8 mouse cellular contexts compared by ENCODE assay signal in the genomic region with DNA sequence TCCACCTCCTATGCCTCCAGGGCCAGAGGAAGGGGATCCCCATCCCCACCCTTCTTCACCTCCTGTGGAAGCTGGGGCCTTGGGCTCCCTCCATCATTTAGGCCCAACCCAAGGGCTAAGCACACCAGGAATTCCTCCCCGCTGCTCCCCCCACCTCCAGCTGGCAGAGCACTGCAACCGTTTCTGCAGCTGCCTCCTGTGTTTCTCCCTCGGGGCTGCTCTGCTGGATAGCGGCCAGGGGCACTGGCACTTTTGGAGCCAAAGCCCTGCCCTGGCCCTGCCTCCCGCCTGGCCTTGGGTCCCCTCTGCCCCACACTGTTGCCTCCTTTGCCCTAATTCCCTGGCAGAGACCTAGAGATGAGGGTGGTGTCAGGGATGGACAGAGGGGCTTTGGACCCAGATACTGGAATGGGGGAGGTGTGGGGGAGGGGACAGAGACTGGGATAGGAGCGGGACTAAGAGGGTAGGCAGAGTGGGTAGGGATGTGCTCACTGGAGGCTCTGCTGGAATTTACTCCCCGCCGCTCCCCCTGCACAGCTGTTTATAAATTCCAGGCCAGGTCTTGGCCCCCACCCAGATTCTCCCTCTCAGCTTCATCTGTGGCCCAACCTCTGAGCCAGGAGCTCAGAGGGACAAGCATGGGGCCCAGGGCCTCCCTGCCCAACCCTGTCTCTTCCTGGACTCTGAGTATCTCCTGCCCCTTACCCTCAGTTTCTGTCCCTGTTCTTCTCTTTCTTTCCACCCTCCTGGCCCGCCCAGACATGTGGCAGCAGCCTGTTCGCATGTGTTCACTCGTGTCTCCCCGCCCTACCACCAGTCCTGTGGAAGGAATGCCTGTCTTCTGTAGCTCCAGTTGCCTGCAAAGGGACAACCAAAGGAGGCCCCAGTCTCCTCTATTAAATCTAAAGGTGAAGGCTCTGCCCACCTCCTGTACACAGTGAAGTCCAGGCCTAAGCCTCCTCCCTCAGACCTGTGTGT. TPM values are rescaled to one million over a fixed set of nuclear protein-coding genes. Genes with fewer than 3 reads are reported as not detected.
DNase-seq lines count a peak whose midpoint lies in the region; ATAC-seq and TF ChIP-seq lines count a peak whose summit lies in the region.

No protein-coding gene starts in this region.

- peaks cover 0 to 18% of the 10 kb centered on the region in 2 experiments; a peak in 2 of 4 replicates for H3K4me1 ChIP-seq in ES-E14 (ENCODE audit: control insufficient read depth in 2 of 2, insufficient read depth in 2 of 2, low read length in 2 of 2, poor library complexity in 1 of 2)
- H3K4me1 ChIP-seq in hindbrain, embryonic 16.5 days (ENCODE audit: control insufficient read depth, insufficient read depth, low read depth, low read length): peaks cover 14% of the 10 kb centered on the region
- H3K4me1 ChIP-seq in limb, embryonic 13.5 days: peaks cover 32% of the 10 kb centered on the region
- no peaks in the 10 kb centered on the region for H3K4me1 ChIP-seq in thymus, adult 2 months (replicated peaks; ENCODE audit: control insufficient read depth, insufficient read depth, low read length)

- H3K4me2 ChIP-seq in hindbrain, embryonic 16.5 days (ENCODE audit: low read length): no peak overlapping the region
- peak overlapping the region; percentile 53 for H3K4me2 ChIP-seq in limb, embryonic 13.5 days (replicated peaks)
- peak overlapping the region; percentile 76 for H3K4me2 ChIP-seq in myocyte (ENCODE audit: low read depth)

- no peak overlapping the region; a peak in 1 of 4 replicates for H3K4me3 ChIP-seq in ES-E14 (ENCODE audit: insufficient read depth in 1 of 2, low read depth in 1 of 2, low read length in 2 of 2, poor library complexity in 1 of 2, severe bottlenecking in 1 of 2)
- H3K4me3 ChIP-seq in hindbrain, embryonic 16.5 days (ENCODE audit: low read length): no peak overlapping the region
- H3K4me3 ChIP-seq in limb, embryonic 13.5 days: no peak overlapping the region
- peak overlapping the region; percentile 46 for H3K4me3 ChIP-seq in myocyte
- H3K4me3 ChIP-seq in thymus, adult 2 months (ENCODE audit: control insufficient read depth, insufficient read depth, low read length): no peak overlapping the region

- H3K79me2 ChIP-seq in myocyte (ENCODE audit: control insufficient read depth, insufficient read depth): peaks cover 42% of the 10 kb centered on the region

- H3K27me3 ChIP-seq in hindbrain, embryonic 16.5 days (replicated peaks; ENCODE audit: control insufficient read depth, insufficient read depth, low read length): no peaks in the 10 kb centered on the region
- H3K27me3 ChIP-seq in limb, embryonic 13.5 days: no peaks in the 10 kb centered on the region
- H3K27me3 ChIP-seq in myocyte (ENCODE audit: control insufficient read depth, insufficient read depth, insufficient read length): no peaks in the 10 kb centered on the region
- no peaks in the 10 kb centered on the region for H3K27me3 ChIP-seq in thymus, adult 2 months (ENCODE audit: control insufficient read depth, insufficient read depth, low read length)

- no peak overlapping the region for H3K27ac ChIP-seq in ES-E14 (ENCODE audit: insufficient read depth, low read depth, low read length, poor library complexity, severe bottlenecking)
- H3K27ac ChIP-seq in hindbrain, embryonic 16.5 days (ENCODE audit: low read depth, low read length): no peak overlapping the region; the same call in 1 of the 2 replicates
- peak overlapping the region; percentile 92 for H3K27ac ChIP-seq in limb, embryonic 13.5 days
- H3K27ac ChIP-seq in thymus, adult 2 months (ENCODE audit: control insufficient read depth, insufficient read depth, low read length): no peak overlapping the region

- ATAC-seq in hindbrain, embryonic 16.5 days: peak; percentile 43
- peak; percentile 73 for ATAC-seq in limb, embryonic 13.5 days (ENCODE audit: low FRiP score, low read depth)

- H3K9ac ChIP-seq in ES-E14 (ENCODE audit: insufficient read depth, low read depth, low read length, poor library complexity, severe bottlenecking): no peak overlapping the region
- peak overlapping the region; percentile 15; the same call in 1 of the 2 replicates for H3K9ac ChIP-seq in hindbrain, embryonic 16.5 days (ENCODE audit: low read depth, low read length)
- H3K9ac ChIP-seq in limb, embryonic 13.5 days: peak overlapping the region; percentile 39; the same call in 1 of the 2 replicates

- no peak overlapping the region for H3ac ChIP-seq in myocyte (ENCODE audit: control insufficient read depth, insufficient read length)

- in situ Hi-C loops in ES-E14 (cut with MboI; ENCODE audit: low sequenced_read_pairs in 2 of 2, unreplicated experiment in 2 of 2): loop anchor here in 1 of 2 experiments (25.0 kb wide), 2 partner anchors 175 to 300 kb away; partner anchors contain the start of genes C5ar1, Inafm1 and Slc8a2

- no peak for TF ChIP-seq CTCF in thymus, adult 2 months (IDR thresholded peaks at IDR 0.05; ENCODE audit: borderline replicate concordance, control insufficient read depth, extremely low read depth, insufficient read depth, low read length, poor library complexity)

- no peaks in the 10 kb centered on the region for H3K9me3 ChIP-seq in ES-E14 (ENCODE audit: control insufficient read depth, insufficient read depth, low read depth, low read length)
- no peaks in the 10 kb centered on the region for H3K9me3 ChIP-seq in hindbrain, embryonic 16.5 days (ENCODE audit: control insufficient read depth, low read length)
- no peaks in the 10 kb centered on the region for H3K9me3 ChIP-seq in limb, embryonic 13.5 days

- peak; percentile 35 for TF ChIP-seq POLR2A in myocyte (IDR thresholded peaks at IDR 0.05; ENCODE audit: insufficient read length, low read depth)
- TF ChIP-seq POLR2A in thymus, adult 2 months (IDR thresholded peaks at IDR 0.05; ENCODE audit: control insufficient read depth, extremely low read depth, insufficient read depth, low read length, poor library complexity): no peak

- no peak for DNase-seq in ES-E14 (ENCODE audit: low read depth, low spot score)
- DNase-seq in adrenal gland, adult 2 months: peak; percentile 90
- DNase-seq in gastrocnemius, adult 8-10 months (ENCODE audit: low spot score in 2 of 2): peak; percentile 86 to 90
- peak; percentile 75 for DNase-seq in urinary bladder, postnatal 25 days (ENCODE audit: low spot score)
- no peak for DNase-seq in thymus, adult 2 months

- 40% methylated on average over 12 of the region's 12 CpGs for WGBS in hindbrain, embryonic 16.5 days
- WGBS in limb, embryonic 13.5 days: 22% methylated on average over 12 of the region's 12 CpGs
- WGBS in thymus, adult 2 months: 79% methylated on average over 12 of the region's 12 CpGs

- H3K36me3 ChIP-seq in ES-E14 (ENCODE audit: control insufficient read depth, insufficient read depth, low read length, poor library complexity, severe bottlenecking) (no peaks in the 10 kb centered on the region), myocyte (ENCODE audit: control insufficient read depth, insufficient read depth) (peaks cover 10% of the 10 kb centered on the region)
- no peaks in the 10 kb centered on the region for H3K36me3 ChIP-seq in hindbrain, embryonic 16.5 days (ENCODE audit: control insufficient read depth, insufficient read depth, low read length)
- peaks cover 9% of the 10 kb centered on the region for H3K36me3 ChIP-seq in limb, embryonic 13.5 days
- H3K36me3 ChIP-seq in thymus, adult 2 months (ENCODE audit: control insufficient read depth, insufficient read depth, low read length): no peaks in the 10 kb centered on the region

TF ChIP-seq in ES-E14, 5 proteins besides CTCF, POLR2A, EP300 and RAD21:
- TF ChIP-seq HCFC1 (IDR thresholded peaks at IDR 0.05; ENCODE audit: borderline replicate concordance, insufficient read depth, low read length) (peak; percentile 27; the same call in 1 of the 2 replicates), CHD2 (IDR thresholded peaks at IDR 0.05; ENCODE audit: low read depth, low read length) (0 out of 2 replicates have a peak, but pooled peaks have one; percentile 31), MAFK (IDR thresholded peaks at IDR 0.05; ENCODE audit: insufficient read depth, low read depth, low read length) (no peak), ZC3H11A (IDR thresholded peaks at IDR 0.05; ENCODE audit: borderline replicate concordance, low read depth, low read length) (no peak)
TF ChIP-seq in ES-E14: peak in this region for 2.

TF ChIP-seq in myocyte, 11 proteins besides CTCF, POLR2A, EP300 and RAD21 (continues in another document):
- TF ChIP-seq TCF3 (IDR thresholded peaks at IDR 0.05; ENCODE audit: insufficient read length, low read depth) (peak; percentile 81), MYOG (IDR thresholded peaks at IDR 0.05; ENCODE audit: control insufficient read depth in 1 of 3, insufficient read depth in 1 of 3, insufficient read length in 2 of 3, low read depth in 2 of 3) (peak; percentile 66 to 97 (median 95)), MYOD1 (IDR thresholded peaks at IDR 0.05; ENCODE audit: control insufficient read depth in 1 of 3, insufficient read length in 2 of 3, low read depth in 2 of 3) (peak; percentile 48 to 98 (median 95))

RNA-seq across cellular contexts. Expression of gene Ehd2, which starts 4.8 kb away (rescaled TPM):
- 3.8 and 6.8 TPM in 2 replicates for total RNA-seq in ES-E14 (2012; rRNA removed)
- total RNA-seq in adrenal gland, adult 2 months (2021): 10 to 100 TPM; 40.2 to 87.6 TPM
- 70.9 and 89.0 TPM in 2 replicates for polyA plus RNA-seq in adrenal gland, adult 2 months (2012; rRNA removed)
- 10 to 100 TPM; 23.7 to 32.7 (median 28.2) TPM for total RNA-seq in gastrocnemius, adult 8-10 months (2022)
- polyA plus RNA-seq in hindbrain, embryonic 16.5 days (2015; fragmentation: Nextera tagmentation; extraction: Ambion mirVana): 5.6 and 9.5 TPM in 2 replicates
- polyA plus RNA-seq in limb, embryonic 13.5 days (2015; fragmentation: Nextera tagmentation; extraction: Ambion mirVana): 25.3 and 29.9 TPM in 2 replicates
- 104 TPM for polyA plus RNA-seq in myocyte (2012; fragmentation: generic; extraction: Trizol)
- 15.0 and 17.4 TPM in 2 replicates for polyA plus RNA-seq in thymus, adult 2 months (2012; rRNA removed)

RNA-seq across cellular contexts. Expression of gene Nop53, which starts 16.7 kb away (rescaled TPM):
- 212 and 220 TPM in 2 replicates for total RNA-seq in ES-E14 (2012; rRNA removed)
- total RNA-seq in adrenal gland, adult 2 months (2021): 100 to 1,000 TPM; 169 to 171 TPM
- 64.4 and 69.9 TPM in 2 replicates for polyA plus RNA-seq in adrenal gland, adult 2 months (2012; rRNA removed)
- total RNA-seq in gastrocnemius, adult 8-10 months (2022): 10 to 100 TPM; 76.2 to 96.3 (median 82.3) TPM
- polyA plus RNA-seq in hindbrain, embryonic 16.5 days (2015; fragmentation: Nextera tagmentation; extraction: Ambion mirVana): 104 and 111 TPM in 2 replicates
- polyA plus RNA-seq in limb, embryonic 13.5 days (2015; fragmentation: Nextera tagmentation; extraction: Ambion mirVana): 184 and 201 TPM in 2 replicates
- polyA plus RNA-seq in myocyte (2012; fragmentation: generic; extraction: Trizol): 270 TPM
- polyA plus RNA-seq in thymus, adult 2 months (2012; rRNA removed): 170 and 192 TPM in 2 replicates

RNA-seq across cellular contexts. Expression of gene Selenow, which starts 40.4 kb away (rescaled TPM):
- 36.3 and 54.0 TPM in 2 replicates for total RNA-seq in ES-E14 (2012; rRNA removed)
- total RNA-seq in adrenal gland, adult 2 months (2021): 100 to 1,000 TPM; 158 to 238 TPM
- 223 and 233 TPM in 2 replicates for polyA plus RNA-seq in adrenal gland, adult 2 months (2012; rRNA removed)
- total RNA-seq in gastrocnemius, adult 8-10 months (2022): 1,000 to 10,000 TPM; 1,735 to 2,070 (median 1,829) TPM
- polyA plus RNA-seq in hindbrain, embryonic 16.5 days (2015; fragmentation: Nextera tagmentation; extraction: Ambion mirVana): 1,540 and 1,671 TPM in 2 replicates
- 943 and 963 TPM in 2 replicates for polyA plus RNA-seq in limb, embryonic 13.5 days (2015; fragmentation: Nextera tagmentation; extraction: Ambion mirVana)
- 507 TPM for polyA plus RNA-seq in myocyte (2012; fragmentation: generic; extraction: Trizol)
- 408 and 474 TPM in 2 replicates for polyA plus RNA-seq in thymus, adult 2 months (2012; rRNA removed)

Comparison
In these comparisons a context has a peak if more than half of its experiments do, and no peak if none do; other contexts are left out.
1. DNase-seq: peak in adrenal gland, adult 2 months (single experiment), gastrocnemius, adult 8-10 months (2 of 2) and urinary bladder, postnatal 25 days (single experiment); none in ES-E14 (single experiment) and thymus, adult 2 months (single experiment).